Mouse (Mus musculus): ENCODE data around the gene Nde1. TPM values are rescaled to one million over a fixed set of nuclear protein-coding genes. Genes with fewer than 3 reads are reported as not detected.

Nde1 gene
- 10 to 100 TPM; 75.7 to 91.9 TPM for polyA plus RNA-seq (2017; shearing (Covaris generic))

DNA sequence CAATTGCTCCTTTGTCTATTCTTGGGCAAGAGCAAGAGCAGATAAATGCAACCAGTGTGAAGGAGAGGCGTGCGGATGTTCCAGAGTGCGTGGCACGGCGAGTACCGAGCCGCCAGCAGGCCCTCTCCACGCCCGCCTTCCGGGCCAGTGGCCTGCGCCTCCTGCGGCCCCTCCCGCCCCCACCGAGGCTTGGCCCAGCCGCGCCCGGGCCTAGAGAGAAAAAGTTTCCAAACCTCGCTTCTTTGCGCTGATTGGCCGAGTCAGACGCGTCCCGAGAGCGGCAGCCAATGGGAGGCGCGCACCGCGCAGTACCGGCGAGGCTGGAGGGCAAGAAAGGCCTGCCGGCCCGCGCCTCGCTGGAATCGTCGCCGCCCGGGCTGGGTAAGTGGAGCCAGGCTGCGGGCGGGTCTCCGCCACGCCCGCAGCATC, at the start of gene Nde1, which contains the start of gene Marf1:
TSS of gene Nde1 (plus strand) at position 288 of the 429 bp plus-strand sequence.
TSS of gene Marf1 (minus strand) at position 364 of the 429 bp plus-strand sequence.

Other genes starting within 250 kb of the Nde1 start
- gene 2900011O08Rik, start 176.7 kb upstream of the Nde1 start, polyA plus RNA-seq (2017; shearing (Covaris generic)), result 1 to 10 TPM in 1 of 2 experiments, under 1 TPM in 1; 0.19 to 3.1 TPM
- 1 to 10 TPM in 1 of 2 experiments, under 1 TPM in 1; 0.74 to 1.2 TPM for gene Ifitm7, start 176.4 kb upstream of the Nde1 start, polyA plus RNA-seq (2017; shearing (Covaris generic))
- 1 to 10 TPM; 6.5 to 7.2 TPM for gene Marf1, start 76 bp downstream of the Nde1 start, polyA plus RNA-seq (2017; shearing (Covaris generic))
- gene Myh11, start 128.1 kb downstream of the Nde1 start, polyA plus RNA-seq (2017; shearing (Covaris generic)), result under 1 TPM; 0.13 to 0.17 TPM
- gene Fopnl, start 154.1 kb downstream of the Nde1 start, polyA plus RNA-seq (2017; shearing (Covaris generic)), result 100 to 1,000 TPM in 1 of 2 experiments, 10 to 100 TPM in 1; 85.2 to 115 TPM
- gene Abcc1, start 198.3 kb downstream of the Nde1 start, polyA plus RNA-seq (2017; shearing (Covaris generic)), result 10 to 100 TPM; 30.9 to 35.4 TPM

All from inflammation-experienced regulatory T-cells (primary cell).